Mouse (Mus musculus) testis, postnatal 10 days (tissue): ENCODE measurements at regions not wholly inside any gene's neighbourhood (a gene's known extent, or its start where the extent isn't known, plus 50 kb on each side); places are given as distances from the start of the nearest gene placed in this dataset.

Experiments used
- DNase-seq: peaks from one replicate; pipeline ENCODE4 v3.0.0; 2021; ENCODE audit warnings: low spot score

GRCm38 (mm10) chr9:120866251-120866650, 62.8 kb upstream of the Ctnnb1 start:
- DNase-seq: no peak

- DNase-seq: no peak
Measured at GRCm38 (mm10) chr9:120866709-120867108, 62.3 kb upstream of the Ctnnb1 start.

GRCm38 (mm10) chr9:120867861-120868260, 61.2 kb upstream of the Ctnnb1 start:
- no peak for DNase-seq

GRCm38 (mm10) chr9:120868330-120868729, 60.7 kb upstream of the Ctnnb1 start:
- no peak for DNase-seq

DNA sequence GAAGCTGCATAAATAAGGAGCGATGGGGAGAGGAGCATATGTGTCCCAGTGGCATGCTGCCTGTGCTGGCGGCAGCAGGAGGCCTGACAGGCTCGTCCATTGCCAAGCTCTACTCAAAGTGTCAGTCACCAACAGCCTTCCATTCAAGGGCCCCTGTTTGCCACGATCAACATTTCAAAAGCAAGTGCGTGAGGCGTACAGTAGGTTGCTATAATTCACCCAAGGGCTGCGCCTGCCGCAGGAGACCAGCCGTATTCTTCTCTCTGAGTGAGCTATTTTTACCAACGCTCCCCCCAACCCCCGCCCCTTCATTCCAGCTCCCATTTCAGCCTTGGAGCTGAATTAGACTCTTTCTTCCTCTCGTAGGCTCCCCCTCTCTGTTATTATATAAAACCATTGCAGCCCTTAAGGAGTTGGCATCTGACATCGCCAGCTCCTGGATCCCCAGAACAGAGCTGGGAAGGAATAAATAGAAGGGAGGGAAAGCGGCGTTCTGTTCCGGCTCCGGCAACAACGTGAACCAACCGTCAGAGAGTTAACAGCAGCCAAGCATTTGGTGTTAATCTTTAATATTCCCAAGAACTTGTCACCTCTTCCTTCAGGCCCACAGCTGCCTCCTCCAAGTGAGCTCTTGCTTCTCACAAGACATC, 59.5 kb upstream of the Ctnnb1 start:
- DNase-seq: no peak

DNA sequence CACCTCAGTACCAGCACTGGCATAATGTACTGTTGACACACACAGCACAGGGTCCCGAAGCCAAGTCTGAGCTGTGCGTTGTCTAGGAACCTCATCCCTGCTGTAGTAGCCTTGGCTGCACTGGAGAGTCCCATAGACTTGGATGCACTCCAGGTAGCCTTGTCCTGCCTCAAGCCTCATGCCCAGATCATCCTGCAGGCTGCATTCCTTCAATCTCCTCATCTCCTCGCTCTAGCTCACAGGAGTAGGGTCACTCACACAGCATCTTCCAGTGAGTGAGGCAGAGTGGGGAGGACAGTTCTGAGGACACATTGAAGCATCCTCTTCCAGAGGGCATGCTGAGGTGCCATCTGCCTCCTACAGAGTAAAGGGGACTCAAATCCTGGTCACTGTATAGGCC, 55.7 kb upstream of the Ctnnb1 start:
- no peak for DNase-seq

- DNase-seq: no peak
Measured at GRCm38 (mm10) chr9:120874416-120874976, 54.5 kb upstream of the Ctnnb1 start.

DNA sequence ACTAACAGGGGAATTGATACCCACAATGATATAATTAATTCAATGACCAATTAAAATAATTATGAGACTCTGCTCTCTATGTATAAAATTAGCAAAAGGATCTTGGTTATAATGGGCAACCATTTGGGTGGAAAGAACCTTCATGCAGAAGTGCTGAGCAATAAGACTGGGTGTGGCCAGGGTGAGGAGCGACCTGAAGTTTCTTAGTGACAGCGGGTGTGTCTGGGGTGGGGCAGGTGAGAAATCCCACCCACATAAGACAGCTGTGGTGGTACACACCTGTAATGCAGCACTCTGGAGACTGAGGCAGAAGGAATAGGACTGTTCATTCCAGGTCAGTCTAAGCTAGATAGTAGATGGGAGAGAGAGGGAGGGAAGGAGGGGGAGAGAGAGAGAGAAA, 51.9 kb upstream of the Ctnnb1 start:
- DNase-seq: no peak
